Mouse (Mus musculus) kidney, postnatal 4 days (tissue): Measurements from ENCODE around the gene Sp6.
A peak's percentile ranks its signal among the peaks of the same experiment; 100 is the strongest.

ENCODE experiments used
- DNase-seq, 2 experiments: peaks; one replicate each; pipeline ENCODE4 v3.0.0; 2021; ENCODE audit warnings: mixed read lengths in 2 of 2

The Sp6 gene

GRCm38 (mm10) chr11:97021873-97022484 is 8.8 kb downstream of the Sp6 start:
- DNase-seq, result peak; percentile 87 to 92

DNA sequence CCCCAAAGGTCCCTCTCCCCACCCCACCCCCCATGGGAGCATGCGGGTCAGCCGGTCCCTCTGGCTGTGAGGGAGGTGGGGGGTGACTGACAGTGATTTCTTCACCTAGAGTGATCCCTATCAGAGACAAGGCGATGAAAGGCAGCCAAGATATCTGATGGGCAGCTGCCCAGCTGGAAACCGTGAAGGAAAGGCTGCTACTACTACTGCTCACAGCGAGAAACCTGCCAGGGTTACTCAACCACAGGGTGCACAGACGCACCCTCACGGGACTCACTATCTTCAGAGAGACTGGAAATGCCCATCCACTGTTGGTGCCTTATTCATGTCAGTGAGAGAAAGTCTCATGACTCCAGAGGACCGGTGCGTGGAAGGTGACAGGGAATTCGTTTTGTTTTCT is 11.8 kb downstream of the Sp6 start:
- DNase-seq, result peak in 1 of 2 experiments; percentile 40

- peak; percentile 93 to 94 for DNase-seq
These were observed 12.6 kb downstream of the Sp6 start for GRCm38 (mm10) chr11:97025721-97026344.

DNA sequence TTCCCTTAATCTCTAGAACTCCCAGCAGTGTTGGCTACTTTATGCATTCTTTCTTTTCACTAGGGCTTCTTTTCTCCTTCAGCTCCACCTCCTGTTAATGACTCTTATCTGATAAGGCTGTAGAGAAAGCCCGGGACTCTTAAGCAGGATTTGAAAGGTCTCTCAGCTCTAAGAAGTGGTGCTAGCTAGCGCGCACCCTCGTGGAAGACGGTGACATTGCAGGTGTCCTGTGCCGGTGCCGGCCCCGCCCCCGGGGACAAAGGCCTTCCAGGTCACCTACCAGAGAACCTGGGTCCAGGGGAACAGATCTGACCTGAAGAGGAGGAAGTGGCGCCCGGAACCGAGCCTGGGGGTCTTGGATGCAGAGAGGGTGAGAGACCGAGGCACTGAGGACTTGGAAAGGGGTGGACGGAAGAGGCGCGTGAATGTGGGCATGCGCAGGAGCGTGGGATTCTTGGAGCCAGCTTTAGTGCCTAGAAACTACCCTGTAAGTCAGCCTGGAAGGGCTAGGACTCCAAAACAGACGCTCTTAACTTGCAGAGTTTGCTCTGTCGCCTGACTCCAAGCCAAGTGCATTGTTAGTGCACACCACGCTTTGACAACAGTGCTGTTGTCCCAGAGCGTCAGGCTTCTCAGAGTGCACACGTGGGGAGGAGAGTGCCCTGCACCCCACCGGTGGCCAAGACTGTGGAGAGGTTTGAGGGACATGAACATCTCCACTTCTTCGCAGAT is 16.7 kb downstream of the Sp6 start, which contains the start of gene Scrn2:
Gene Scrn2 (plus strand): TSS at position 253 of the 732 bp plus-strand sequence.
- DNase-seq, result peak; percentile 92

DNA sequence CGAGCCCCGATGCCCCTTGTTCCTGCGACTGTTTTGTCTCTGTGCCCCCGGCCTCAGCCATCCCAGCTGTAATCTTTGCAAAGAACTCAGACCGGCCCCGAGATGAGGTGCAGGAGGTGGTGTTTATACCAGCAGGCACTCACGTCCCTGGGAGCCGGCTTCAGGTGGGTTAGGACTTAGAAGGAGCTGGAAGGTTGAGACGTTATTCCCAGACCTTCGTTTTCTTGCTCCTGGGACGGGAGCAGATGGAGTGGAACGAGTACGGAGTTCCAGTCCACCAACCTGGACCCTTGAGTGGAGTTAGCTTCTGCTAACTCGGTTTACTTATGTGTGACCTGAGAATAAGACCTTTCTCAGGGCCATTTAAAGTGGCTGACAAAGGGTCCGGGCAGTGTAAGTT is 17.2 kb downstream of the Sp6 start:
- no peak for DNase-seq

- DNase-seq, result peak; percentile 34 to 59
These were observed 18.8 kb downstream of the Sp6 start for GRCm38 (mm10) chr11:97031977-97032376.

DNA sequence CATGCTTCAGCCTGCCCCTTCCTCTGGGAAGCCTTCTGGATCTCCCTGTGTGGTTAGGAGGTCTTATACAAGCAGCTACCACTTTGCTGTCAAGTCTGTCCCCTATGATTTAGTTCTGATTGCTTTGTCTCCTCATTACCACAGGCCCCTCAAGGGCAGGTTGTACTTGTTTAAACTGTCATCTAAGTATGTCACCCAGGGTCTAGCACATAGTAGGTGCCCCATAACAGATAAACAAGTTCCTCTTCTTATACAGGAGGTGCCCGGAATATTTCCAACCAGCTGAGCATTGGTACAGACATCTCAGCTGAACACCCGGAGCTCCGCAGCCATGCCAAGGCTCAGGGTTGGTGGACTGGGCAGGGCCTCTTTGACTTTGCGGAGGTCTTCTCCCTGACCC is 19.3 kb downstream of the Sp6 start:
- no peak for DNase-seq

GRCm38 (mm10) chr11:97033781-97034180 is 20.6 kb downstream of the Sp6 start:
- no peak for DNase-seq

- DNase-seq, result peak in 1 of 2 experiments; percentile 32
These were observed 22.9 kb downstream of the Sp6 start for GRCm38 (mm10) chr11:97036141-97036540.

DNA sequence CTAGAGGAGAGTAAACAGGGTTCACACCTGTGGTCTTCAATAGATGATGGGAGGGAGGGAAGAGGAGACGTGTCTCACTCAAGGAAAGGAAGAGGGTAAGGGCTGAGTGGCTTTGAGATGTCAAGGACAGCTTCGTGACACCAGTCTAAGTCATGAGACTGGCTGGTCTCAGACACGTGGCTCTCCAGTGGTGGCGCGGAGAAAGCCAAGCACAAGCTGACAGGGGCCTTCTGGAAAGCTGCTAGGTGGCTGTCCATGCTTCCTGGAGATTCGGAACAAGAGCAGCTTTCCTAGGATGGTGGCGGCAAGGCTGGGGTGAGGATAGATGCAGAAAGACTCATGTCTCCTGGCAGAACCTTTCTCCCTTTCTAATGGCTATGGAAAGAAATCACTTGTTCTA is 25.7 kb downstream of the Sp6 start:
- no peak for DNase-seq

DNA sequence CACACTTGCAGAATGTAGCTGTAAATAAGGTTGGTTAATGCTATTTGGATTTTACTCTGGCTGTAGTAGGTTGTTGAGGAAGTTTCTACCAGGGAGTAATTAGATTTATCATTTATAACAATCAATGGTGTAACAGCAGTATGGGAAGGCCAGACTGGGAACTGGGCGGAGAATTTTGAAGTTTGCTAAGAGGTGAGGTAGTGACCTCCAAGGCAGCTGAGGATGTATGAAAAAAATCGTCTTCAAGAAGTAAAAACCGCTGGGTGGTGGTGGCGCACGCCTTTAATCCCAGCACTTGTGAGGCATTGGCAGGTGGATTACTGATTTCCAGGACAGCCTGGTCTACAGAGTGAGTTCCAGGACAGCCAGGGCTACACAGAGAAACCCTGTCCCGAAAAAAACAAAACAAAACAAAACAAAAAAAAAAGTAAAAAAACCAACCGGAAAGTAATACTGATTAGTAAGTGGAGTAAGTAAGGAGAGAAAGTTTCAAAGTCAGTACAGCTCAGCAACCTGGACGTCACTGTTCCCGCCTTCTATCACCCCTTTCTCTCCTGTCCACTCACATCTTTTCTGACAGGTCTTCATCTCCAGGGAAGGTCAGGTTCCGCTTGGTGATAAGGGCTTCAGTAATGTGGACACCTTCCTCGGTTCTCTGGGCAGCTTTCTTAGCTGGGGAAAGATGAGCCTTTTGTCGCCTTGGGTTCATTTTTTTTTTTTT is 27.3 kb downstream of the Sp6 start:
- DNase-seq, result no peak

- DNase-seq, result peak; percentile 95
These were observed 28.1 kb downstream of the Sp6 start, which contains the start of the genes Lrrc46 and Mrpl10 for GRCm38 (mm10) chr11:97041022-97041899. Gene Lrrc46, minus strand, starts transcription at chr11:97041407. Gene Mrpl10, plus strand, starts transcription at chr11:97041560.

DNA sequence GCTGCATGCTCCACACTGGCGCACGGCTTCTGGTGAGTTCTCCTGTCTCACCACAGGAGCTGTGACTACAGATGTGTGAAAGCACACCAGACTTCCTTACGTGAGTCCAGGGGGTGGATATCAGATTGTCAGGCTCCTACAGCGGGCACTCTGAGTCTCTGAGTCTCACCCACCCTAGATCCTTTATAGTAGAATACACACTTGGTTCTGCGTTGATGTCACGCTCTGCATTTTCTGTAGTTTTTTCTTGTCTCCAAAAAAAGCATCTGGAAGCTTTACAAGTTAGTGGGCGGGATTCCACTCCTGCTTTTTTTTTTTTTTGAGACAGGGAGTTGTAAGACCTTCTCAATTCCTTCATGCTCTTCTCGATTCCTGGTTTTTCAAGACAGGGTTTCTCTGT is 31.7 kb downstream of the Sp6 start:
- no peak for DNase-seq

- no peak for DNase-seq
These were observed 32.7 kb downstream of the Sp6 start for GRCm38 (mm10) chr11:97045861-97046260.

DNA sequence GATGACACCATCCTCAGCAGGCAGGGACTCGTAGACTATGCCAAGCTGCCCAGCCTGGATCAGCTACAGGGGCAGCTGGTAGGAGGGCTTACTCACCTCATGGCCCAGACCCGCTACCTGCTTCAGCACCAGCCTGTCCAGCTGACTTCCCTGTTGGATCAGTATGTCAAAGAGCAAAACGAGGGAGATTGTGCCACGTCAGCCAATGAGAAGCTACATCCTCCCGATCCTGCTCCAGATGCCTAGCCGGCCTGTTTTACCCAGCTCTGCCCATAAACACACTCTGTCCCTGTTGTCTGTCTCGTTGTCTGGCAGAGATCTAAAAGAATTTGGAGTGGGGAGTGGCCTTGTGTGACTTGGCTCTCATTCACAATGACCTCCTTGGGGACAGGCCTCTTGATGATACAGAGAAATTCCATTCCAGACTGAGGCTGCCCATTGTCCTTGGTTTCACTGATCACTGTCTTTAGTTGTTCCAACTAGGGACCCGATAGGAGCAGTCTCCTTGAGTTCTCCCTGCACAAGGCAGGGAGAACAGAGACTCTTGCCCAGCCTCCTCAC is 35.0 kb downstream of the Sp6 start:
- DNase-seq, result no peak

DNA sequence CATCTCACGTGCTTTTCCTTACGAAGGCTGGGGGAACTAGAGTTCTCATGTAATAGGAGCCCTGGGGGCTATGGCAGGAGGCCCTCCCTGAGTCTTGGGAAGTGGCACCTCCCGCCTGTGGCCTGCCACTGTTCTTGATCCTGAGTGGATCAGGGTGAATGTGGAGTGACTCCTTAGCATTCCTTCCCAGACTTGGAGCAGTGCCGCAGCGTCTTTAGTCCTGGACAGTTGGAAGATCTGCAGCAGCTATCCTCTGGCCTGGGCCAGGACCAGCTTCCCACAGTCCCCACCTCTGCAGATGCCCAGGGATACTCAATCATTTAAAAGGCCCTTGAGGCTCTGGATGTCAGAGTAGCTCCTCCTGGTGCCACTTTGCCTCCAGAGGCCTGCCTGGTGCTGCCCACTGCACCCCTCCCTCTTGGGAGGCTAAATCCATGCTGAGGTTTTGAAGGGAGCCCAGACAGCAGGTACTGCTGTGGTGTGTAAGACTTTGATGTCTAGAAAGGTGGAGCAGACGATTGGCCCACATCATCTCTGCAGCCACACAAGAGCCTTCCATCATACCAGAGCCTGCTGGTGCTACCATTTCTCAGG is 36.4 kb downstream of the Sp6 start:
- DNase-seq, result no peak

DNA sequence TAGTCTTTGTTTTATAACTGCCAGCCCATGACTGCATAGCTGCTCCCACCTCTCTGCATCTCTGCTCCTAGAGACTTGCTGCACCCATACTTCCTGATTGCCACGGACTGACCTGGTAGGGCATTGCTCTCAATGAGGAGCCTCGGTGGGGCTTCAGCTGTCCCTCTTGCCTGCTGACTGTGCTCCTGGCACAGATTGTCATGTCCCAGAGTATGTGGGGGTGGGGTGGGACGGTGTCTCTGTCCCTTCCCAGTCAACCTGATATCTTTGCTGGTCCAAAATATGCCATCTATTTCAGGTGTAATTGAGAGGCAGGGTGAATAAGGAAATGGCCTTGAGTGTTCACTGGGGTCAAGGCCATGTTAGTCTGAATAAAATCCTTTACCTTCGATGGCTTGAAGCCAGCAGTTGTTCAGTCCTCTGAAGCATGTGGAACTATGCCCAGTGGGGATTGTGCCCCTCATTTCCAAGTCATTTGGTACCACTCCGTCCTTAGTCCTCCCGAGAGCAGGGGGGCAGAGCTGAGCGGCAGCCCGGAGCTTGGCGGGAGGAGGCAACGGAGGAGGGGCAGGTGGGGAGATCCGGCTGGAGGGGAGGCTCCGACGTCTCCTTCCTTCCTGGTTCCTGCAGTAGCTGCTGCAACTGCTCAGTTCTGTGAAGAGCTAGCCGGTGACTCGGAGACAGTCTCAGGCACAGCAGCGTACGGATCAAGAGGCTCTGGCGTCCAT is 37.2 kb downstream of the Sp6 start, which contains the start of gene Osbpl7:
Gene Osbpl7 (plus strand): TSS at position 413 of the 728 bp plus-strand sequence.
- DNase-seq, result peak; percentile 85 to 88

- DNase-seq, result no peak
These were observed 37.9 kb downstream of the Sp6 start for GRCm38 (mm10) chr11:97050944-97051586.

DNA sequence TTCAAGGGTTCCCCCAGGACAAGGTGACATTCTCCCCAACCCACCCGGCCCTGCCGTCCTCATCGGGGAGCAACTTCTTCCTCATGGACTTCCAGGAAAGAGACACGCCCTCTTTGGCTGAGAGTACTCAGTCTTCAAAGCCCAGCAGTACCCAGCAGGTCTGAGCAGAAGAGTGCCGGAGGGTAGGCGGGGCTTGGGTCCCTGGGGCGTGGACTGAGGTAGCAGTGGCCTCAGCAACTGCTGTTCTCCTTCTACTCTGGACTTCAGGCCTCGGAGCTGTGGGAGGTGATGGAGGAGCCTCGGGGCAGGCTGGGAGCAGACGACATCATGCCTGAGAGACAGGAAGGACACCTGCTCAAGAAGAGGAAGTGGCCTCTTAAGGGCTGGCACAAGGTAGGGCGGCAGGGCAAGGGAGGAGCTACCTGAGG is 39.0 kb downstream of the Sp6 start:
- peak; percentile 40 to 62 for DNase-seq
